Mouse (Mus musculus) cerebellum, adult 11-12 months (tissue): Measurements from ENCODE around the gene Ifrd2.
"Not testable (repeated sequence)": the region's sequence is repeated elsewhere in the genome, so short reads cannot be mapped to it uniquely, and the experiment has no call there.

ENCODE experiments used
- DNase-seq: peaks from one replicate; pipeline ENCODE4 v3.0.0; 2022

The Ifrd2 gene

DNA sequence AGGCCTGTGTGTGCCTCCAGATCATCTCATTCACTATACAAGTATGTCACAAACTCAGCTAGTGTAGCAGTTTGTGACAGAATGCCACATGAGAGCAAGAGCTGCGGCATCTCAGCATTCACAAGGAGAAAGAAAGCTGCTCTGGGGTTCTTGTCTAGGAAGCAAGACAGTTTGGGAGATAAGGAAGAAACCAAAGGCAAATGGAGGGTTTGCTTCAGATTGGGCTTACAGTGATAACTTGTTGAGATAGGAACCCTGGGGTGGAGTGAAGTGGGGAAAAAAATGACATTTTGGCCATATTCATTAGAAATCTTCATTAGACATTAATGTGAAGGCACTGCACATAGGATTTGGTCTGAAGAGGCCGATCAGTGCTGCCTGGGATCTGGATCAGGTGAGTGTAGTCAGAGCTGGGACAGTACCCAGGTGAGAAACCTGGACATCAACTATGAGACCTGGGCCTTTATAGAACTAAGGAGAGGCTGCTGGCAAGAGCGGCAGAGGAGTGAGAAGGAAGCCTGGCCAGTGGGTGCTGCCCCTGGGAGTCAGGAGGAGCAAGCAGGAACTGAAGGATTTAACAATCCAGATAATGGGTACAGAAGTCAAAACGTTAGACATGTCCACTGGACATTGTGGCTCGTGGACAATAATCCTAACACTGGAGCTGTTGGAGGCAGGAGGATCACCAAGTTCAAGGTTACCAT lies 34.6 kb upstream of the Ifrd2 start:
- DNase-seq, result no peak

DNA sequence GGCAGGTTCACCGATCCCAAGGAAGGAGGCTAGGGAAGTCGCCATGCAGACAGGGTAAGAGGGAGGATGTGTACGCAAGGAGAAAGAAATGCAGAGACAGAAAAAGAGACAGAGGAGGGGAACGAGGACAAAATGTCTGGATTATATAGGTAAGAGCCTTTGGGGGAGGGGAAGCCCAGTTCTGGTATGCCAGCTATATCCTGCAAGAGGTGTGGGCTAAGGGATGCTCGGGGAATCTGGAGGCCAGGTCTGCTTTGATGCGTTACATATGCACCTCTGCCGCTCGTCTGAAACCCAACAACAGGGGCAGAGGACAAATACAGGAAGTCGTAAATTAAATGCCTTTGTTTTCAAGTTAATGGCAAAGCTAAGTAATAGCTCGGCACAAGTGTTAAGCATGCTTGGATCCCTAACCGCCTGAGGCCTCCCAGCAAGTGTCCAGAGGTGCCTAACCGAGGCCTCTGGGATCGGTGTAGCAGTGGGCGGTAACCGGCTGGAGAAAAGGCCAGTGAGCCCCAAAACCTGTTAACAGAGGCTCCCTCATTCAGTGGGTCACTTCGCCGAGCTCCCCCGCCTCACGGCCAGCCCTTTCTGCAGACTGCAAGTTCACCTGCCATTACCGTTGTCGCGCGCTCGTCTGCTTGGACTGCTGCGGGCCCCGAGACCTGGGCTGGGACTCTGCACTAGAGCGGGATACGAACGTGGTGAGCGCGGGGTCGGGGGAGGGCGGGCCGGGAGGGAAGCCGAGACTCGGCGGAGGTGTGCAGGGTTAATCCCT lies 33.7 kb upstream of the Ifrd2 start:
- DNase-seq, result peak; percentile 75

DNA sequence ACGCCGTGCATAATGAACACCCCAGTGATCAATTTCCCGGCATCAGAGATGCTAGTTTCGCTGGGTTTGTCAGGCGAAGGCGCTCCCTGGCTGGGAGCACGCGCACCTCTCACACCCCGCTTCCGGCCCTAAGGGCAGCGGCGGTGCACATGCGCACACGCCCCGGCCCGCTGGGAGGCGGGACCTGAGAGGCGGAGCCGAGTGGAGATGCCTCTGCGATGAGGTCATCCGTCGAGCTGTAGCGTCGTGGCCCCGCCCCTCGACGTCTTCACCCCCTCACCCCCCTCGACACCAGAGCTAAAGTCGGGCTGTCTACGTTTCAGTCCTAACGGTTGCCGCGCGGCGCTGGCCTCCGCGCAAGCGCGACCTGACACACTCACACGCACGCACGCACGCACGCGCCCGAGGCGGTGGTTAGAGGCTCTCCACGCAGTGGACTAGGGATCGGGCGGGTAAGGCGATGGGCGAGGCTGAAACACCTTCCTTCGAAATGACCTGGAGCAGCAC lies 33.1 kb upstream of the Ifrd2 start:
- peak; percentile 96 for DNase-seq

DNA sequence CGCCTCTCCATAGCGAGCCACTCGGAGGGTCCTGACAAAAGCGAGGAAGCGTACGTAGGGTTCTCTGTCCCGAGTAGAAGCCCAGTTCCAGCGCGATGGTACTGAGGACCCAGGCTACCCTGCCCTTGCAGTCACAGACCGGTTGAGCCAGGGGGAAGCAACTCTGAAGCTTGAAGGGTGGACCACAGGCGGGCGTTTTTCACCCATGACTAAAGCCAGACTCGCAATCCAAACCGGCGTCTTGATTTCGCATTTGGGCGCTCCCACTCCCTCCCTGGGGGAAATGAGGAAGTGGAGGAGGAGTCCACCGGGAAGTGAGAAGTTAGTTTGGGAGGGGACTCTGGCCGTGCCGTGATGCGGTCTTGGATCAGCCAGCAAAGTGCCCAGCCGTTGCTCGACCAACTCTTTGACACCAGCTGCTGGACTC lies 32.4 kb upstream of the Ifrd2 start:
- no peak for DNase-seq

DNA sequence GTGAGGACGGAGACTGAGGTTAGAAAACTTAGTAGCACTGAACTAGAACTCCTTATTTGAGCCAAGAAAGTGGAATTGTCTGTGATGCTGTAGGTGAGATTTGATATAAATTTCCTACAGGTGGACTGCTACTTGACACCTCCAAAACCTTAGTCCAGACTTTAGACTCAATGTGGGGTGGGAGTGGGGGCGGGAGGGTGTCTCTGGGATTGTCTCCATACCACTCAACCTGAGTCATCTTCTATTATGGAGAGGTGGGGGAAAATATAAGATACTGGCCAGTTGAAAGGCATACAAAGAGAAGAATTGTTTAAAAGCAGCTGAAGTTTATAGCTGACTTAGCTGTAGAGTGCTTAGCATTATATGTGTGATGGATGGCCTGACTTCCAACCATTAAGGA lies 31.7 kb upstream of the Ifrd2 start:
- no peak for DNase-seq

DNA sequence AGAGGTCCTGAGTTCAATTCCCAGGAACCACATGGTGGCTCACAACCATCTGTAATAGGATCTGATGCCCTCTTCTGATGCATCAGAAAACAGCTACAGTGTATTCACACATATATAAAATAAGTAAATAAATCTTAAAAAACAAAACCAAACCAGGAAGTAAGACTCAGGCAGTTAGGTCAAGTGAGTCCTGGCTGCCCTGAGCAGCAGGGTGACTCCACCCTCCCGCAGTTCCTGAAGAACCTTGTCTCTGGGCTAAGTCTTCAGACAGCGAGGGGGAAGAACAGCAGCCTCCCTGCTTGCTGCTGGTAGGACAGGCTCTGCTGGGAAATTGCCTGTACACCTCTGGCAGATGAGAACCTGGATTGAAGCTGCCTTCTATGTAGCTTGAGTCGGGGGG lies 31.1 kb upstream of the Ifrd2 start:
- no peak for DNase-seq

DNA sequence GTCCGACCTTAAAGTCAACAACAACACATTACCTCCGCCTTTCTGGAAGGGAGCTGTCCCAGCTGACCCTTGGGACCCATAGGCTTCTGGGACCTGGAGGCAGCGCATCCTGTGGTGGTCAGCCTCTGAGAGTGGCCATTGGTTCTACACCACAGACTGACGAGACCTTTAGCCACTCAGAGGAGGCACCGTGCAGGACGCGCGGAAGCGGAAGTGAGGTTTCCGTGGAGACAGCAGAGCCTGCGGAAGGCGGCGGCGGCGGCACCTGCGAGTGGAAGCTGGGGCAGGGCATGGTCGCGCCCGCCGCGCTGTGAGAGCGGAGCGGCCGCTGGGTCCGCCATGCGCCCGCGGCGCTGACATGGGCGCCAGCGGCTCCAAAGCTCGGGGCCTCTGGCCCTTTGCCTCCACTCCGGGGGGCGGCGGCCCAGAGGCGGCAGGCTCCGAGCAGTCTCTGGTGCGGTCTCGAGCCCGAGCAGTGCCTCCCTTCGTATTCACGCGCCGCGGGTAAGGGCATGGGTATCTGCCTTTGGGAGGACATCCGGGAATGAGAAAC lies 24.3 kb upstream of the Ifrd2 start, which contains the start of gene Tusc2:
TSS of gene Tusc2 (plus strand) at position 227 of the 553 bp plus-strand sequence.
- peak; percentile 95 for DNase-seq

DNA sequence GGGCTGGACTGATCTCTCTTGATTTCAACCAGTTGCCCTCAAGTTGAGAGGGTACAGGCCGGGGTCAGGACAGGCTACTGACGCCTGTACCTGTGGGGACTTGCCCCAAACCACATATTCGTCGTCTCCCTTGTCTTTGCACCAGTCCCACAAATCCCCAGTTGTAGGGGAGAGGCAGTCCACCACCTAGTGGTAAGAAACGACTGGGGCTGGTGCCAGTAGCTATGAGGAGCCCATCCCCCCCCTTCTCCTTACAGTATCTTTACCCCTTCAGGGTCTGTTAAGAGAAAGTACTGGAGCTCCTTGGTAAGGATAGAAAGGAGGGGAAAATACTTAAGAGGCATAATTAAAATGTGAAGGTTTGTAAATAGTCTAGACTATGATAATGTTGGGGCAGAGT lies 21.9 kb upstream of the Ifrd2 start:
- not testable (repeated sequence) for DNase-seq

DNA sequence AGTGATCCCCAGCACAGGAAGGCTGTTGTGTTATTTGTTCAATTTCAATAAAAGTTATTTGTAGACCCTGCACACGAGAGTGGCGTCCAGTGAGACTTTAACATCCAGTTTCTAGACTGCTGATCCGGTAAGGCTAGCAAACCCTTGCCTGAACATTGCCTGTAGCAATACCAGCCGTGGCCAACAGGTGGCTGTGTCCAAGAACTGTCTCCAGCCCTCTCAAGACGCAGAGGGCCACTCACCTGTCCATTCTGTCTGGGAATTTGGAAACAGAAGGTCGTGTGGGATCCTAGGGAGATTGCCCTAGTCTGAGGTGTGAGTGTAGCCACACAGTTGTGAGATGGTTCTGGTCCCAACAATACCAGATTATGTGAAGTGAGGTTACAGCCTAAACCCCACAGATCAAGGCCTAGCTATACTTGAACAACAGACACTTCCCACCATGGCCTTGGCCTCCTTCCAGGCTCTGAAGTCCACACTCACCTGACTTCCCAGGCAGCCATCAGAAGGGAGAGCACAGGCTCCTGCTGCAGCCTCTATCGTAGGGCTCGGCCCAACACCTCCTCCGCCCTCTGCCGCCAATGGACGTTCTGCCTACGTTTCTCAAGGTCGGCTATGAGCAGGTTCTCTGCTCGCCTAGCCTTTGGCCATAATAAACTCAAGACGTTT lies 21.3 kb upstream of the Ifrd2 start:
- DNase-seq, result peak; percentile 79

DNA sequence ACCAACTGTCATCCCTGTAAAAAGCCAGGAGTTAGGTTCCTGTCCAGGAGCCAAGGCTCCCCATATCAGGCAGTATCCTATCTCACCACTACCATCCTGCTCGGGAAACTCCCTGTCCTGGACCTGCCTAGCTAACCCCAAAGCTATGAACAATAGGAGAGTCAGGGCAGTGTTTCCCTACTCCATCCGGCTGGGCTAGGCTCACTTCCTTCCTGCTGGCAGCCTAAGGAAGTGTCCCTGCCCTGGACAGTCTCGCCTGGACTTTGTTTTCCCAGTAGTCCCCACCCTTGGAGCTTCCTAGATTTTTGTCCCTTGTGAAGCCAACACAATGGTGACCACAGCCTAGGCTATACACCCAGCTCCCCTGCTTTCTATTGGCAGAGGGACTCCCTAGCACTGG lies 20.6 kb upstream of the Ifrd2 start:
- DNase-seq, result no peak

DNA sequence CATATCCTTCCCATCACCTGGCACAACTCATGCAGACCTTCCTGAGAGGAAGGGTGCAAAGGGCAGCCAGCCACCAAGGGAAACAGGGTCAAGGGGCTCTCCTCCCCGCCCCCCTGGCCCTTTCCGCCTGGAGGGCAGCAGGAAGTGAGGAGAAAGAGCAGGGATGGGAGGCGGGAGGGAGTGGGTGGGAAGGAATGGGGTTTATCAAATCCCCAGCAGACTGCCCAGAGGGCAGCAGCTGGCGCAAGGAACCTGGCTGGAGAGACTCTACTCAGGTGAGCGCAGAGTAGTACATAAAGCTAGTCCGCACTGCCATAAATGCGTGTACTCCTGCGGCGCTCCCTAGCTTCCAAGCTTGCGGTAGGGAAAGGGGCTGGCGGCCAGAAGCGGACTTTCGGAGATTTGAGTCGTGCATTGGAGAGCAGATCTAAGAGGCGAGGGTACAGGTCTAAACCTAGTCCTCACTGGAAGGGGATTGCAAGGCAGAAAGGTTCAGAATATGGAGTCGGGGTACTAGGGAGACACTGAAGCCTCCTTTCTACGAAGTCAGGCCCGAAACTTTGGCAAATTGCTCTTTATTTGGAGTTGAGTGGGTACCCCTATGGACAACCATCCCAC lies 19.6 kb upstream of the Ifrd2 start, which contains the start of gene Hyal2:
TSS of gene Hyal2 (plus strand) at position 244 of the 618 bp plus-strand sequence.
- no peak for DNase-seq

DNA sequence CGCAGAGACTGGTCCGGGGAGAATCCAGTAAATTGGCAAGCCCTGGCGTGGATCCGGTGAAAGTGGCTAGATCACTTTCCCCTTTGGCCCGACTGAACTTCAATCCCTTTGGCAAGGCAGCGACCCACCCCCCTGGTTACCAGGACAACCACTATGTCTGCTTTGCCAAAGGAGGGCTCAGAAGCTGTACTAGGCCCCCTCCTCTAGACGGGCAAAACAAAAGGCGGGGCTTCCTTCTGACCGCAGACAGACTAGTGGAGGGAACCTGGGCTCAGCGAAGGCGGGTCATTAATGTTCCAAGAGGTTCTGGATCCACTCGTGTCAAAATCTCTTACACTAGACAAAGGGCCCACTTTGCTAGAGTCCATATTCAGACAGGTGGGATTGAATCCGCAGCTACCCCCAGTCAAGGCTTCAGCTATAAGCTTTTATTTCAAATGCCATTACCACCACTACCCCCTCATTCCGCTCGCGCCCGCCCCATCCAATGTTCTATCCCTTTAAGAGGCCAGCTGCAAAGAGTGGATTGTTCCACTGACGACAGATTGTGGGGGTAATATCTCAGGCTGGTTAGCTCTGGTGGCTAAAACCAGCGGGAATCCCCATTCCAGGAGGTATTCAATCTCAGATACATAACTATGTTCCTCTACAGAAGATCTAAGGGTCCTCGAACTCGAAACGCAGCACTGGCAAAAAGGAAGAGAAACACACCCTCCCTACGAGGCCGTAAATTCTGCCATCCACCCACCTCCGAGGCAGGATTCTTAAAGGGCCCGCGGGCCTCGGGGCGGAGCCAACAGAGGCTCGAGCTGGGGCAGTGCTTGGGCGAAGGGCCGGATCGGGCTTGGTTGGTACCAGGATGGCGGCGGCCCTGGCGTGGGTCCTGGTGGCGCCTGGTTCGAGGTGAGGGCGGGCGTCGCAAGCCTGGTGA lies 18.8 kb upstream of the Ifrd2 start:
- DNase-seq, result peak; percentile 84

DNA sequence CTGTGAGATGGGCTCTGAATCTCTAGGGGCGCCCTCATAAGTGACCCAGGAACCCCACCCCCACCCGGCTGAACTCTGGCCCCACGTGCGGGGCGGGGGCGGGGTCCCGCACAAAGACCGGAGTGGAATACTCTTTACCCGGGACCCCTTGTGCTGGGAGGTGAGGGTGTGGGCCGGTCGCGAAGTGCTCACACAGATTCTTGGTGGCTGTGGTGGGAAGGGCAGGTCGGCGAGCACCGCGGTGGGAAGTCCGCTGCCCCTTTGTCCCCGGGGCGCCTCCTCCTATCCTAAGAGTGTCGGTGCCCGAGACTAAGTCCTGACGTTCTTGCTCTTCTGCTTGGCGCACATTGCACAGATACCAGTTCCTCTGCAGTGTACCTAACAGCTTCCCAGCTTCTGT lies 18.2 kb upstream of the Ifrd2 start:
- DNase-seq, result no peak

DNA sequence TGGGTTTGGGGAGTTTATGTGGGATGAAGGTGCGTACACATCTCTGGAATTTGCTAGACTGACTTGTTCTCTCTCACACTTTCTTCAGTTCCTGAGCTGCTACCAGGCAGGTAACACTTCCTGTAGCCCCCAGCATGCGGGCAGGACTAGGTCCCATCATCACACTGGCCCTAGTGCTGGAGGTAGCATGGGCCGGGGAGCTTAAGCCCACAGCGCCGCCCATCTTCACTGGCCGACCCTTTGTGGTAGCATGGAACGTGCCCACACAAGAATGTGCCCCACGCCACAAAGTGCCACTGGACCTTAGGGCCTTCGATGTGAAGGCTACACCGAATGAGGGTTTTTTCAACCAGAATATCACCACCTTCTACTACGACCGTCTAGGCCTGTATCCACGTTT lies 17.4 kb upstream of the Ifrd2 start:
- no peak for DNase-seq

DNA sequence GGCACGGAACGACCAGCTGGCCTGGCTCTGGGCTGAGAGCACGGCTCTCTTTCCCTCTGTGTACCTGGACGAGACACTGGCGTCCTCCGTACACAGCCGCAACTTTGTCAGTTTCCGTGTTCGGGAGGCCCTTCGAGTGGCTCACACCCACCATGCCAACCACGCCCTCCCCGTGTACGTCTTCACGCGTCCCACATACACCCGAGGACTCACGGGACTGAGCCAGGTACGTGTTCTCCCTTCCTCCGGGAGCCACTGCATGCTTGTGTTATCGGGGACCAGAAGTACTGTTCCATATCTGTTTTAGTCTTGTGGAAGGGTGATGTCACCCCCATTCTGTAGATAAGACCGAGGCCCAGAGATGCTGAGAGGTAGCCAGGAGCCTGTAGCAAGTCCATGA lies 16.6 kb upstream of the Ifrd2 start:
- no peak for DNase-seq

DNA sequence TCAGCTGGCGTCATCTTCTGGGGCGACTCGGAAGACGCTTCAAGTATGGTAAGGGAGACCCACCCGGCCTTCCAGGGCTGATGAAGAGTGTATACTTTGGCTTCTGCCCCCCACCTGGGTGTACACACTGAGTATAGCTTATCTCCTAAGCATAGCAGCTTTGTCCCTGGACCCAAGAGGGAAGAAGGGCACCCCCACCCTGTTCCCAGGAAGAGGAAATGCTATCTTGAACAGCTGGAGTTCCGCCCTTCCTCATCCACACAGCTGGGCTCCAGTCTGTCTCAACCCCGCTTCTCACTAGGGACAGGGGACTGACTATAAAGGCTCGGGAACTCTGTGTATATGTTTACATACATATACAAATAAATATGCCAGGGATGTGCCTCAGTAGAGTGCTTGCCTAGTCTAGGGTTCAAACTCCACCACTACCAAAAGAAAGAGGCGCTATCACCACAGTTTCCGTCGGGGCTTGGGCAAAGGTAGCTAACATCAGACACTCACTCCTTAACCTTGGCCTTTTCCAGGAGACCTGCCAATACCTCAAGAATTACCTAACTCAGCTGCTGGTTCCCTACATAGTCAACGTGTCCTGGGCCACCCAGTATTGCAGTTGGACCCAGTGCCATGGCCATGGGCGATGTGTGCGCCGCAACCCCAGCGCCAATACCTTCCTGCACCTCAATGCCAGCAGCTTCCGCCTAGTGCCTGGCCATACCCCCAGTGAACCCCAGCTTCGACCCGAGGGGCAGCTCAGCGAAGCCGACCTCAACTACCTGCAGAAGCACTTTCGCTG lies 15.7 kb upstream of the Ifrd2 start:
- no peak for DNase-seq

DNA sequence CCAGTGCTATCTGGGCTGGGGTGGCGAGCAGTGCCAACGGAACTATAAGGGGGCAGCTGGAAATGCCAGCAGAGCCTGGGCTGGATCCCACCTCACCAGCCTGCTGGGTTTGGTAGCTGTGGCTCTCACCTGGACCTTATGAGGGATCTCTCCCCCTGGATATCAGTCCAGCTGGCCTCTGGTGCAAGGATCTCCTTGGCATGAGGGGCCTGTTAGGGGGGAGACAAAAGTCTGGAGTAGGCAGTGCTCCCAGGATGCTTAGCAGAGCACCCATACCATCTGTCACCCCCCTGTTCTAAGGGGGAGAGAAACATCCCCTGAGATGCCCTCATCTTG lies 15.1 kb upstream of the Ifrd2 start:
- no peak for DNase-seq

DNA sequence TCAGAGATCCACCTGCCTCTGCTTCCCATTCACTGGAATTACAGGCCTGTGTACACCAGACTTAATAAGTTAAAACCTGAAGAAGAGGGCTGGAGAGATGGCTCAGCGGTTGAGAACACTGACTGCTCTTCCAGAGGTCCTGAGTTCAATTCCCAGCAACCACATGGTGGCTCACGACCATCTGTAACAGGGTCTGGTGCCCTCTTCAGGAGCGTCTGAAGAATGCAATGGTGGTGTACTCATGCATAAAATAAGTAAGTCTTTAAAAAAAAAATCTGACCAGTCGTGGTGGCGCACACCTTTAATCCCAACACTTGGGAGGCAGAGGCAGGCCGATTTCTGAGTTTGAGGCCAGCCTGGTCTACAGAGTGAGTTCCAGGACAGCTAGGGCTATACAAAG lies 13.7 kb upstream of the Ifrd2 start:
- DNase-seq, result not testable (repeated sequence)

DNA sequence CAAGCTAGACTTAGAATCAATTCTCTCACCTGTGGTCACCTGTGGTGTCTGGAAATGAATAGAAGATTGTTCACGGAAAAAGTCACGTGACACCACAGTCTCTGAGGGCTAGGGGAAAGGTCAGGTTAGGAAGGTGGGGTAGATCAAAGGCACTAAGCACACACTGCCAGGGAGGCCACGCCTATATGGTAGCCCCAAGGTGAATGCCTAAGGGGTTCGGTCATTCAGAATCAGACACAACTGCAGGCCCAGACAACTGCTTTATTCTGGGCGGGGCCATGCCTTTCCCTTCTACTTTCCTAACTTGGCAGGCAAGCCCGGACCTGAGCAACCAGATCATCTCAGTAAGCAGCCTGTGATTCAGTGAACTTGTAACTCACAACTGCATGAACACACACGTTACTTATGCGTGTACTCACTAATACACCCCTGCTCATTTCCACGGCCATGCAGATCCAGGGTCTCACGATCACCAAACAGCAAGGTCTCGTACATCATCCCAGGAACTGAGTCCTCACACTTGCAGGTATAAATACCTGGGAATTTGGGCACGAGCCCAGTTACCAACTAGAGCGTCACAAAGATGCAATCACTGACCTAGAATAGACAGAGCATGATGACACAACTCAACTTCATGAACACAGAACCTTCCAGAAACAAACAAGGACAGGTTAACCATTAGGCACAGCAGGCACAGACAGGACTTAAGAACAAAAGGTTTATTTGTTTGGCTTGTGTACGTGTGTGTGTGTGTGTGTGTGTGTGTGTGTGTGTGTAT lies 11.7 kb upstream of the Ifrd2 start:
- no peak for DNase-seq
